Mouse (Mus musculus): ENCODE measurements around the gene Krt36.

The Krt36 gene

DNA sequence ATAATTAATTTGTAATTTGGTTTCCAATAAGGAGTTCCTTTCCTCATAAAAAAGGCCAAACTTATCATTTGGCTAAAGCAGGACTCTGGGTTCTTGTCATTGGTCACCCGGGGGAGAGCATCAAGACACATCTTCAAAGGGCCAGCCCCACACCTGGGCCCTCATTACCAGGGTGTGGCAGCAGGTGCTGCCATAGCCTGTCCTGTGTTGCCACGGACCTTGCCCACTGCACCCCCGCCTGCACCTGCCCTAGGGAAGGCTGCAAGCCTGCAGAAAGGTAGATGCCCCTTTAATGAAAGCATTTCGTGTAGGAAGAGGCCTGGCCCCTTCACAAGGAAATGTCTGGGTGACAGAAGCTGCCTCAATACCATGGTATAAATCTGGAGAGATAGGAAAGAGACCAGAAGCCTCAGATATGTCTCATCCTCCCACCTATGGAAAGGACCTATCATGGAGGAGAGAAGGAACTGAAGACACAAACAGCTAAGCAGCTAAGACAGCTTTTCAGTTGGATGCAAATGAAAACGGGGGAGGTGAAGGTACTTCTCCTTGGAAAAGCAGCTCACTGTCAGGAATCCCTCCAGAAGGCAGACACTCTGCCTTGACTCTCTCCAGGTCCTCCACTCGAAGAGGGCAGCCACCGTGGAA is 16.9 kb downstream of the Krt36 start:
- DNase-seq (ENCODE audit: low read depth), result no peak

DNA sequence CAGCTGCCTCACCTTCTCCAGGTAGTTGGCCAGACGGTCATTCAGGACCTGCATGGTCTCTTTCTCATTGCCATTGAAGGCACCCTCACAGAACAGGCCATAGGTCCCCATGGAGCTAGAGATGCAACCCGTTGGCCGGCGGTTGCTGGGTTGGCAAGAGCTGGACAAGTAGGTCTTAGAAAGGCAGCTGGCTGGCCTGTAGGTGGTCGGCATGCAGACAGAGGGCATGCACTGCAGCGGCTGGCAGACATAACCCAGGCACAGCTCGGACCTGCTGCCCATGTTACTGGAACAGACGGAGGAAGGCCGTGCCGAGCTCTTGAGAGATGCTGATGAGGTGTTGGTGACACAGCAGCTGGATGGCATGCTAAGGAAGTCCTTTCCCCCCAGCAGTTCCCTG is 17.6 kb downstream of the Krt36 start, which contains the start of gene Krt32:
TSS of gene Krt32 (minus strand) at position 366 of the 400 bp plus-strand sequence.
- no peak for DNase-seq (ENCODE audit: low read depth)

DNA sequence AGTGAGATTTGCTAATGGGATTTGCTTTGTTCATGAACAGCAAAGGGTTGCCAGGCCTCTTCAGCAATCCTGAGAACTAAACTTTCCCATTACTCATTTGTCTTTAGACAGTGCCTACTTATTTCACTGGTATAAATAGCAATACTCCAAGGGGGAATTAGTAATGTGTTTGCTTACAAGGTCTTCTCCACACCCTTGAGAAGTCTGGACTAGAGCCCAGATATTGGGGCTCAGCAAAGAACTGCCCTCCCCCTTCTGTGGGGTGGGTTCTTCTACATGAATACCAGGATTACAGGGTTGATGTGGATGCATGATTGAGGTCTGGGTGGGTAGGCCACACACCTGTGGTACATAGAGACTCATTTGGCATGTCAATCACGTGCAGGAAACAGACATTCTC is 31.6 kb downstream of the Krt36 start:
- no peak for DNase-seq (ENCODE audit: low read depth)

DNA sequence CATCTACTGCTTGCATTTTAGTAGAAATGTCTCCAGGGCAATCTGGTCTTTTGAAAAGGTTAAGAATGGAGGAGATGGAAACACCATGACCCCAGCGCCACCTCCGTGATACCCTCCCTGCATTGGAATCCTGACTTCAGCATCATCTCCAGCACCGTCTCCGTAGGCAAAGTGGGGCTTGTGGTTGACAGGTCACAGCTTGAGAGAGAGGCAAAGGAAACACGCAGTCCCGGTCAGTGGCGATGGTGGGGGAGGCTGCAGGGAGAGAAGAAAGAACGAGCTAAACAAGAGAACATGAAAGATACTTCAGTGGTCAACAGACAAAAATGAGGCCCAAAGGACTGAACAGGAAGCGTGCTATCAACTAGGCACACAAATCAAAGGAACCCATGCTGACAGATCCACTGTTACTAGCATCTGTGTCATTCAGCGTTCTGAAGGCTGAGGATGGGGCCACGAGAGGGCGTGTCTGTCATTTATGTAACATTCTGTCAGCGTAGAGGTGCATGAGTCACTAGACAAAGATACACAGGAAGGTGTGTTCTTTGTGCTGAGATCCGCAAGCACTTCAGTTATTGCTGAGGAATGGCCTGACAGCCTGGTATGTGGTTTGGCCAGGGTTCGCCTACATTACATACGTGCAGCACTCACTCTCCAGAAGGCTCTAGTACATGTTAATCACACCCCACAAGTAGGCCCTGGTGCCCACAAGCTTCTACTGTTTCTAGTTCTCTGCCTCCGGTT is 38.0 kb downstream of the Krt36 start:
- DNase-seq (ENCODE audit: low read depth), result peak; percentile 13

DNA sequence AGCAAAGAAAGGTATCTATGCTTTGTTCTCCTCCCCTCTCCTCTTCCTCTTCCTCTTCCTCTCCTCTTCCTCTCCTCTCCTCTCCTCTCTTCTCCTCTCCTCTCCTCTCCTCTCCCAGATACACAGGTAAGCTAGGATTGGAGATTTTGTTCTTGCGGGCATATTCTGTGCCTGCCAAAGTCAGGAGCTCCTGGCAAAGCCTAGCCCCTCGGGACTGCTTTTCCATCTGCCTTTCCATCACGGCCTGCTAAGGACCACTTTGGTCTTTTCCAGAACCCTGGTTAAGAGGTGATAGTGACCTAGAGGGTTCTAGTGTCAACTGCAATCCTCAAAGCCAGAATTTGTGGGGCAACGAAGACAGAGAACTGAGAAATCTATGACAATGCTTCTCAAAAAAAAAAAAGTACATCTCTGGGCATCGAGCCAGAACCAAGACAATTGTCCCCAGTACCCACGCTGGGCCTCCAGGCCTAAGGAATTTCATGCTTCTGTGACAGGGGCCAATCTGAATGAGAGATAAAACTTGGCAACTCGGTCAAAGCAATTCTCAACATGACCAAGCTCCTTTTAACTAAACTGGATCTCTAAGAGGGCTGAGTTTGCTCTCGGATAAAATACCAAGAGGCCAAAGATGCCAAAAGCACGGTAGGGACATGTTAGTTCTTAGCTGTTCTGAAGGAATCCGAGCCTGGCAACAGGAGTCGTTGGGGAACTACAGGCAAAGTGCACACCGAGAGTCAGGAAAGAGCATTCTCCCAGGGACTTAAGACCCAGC is 39.0 kb downstream of the Krt36 start:
- no peak for DNase-seq (ENCODE audit: low read depth)

DNA sequence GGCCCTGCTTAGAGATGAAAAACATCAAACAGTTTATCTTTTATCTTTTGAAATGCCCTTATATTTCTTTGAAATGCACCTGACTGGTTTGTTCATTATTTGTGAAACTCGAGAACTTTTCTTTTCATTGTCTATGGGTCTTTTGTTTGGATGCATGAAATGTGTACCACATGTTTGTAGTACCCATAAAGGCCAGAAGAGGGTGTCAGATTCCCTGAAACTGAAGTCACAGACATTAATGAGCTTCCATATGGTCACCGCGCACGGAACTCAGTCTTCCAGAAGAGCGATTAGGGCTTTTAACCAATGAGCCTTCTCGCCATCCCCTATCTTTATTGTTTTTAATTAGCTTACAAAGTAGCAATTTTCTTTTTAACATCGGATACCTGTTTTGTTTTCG is 46.6 kb downstream of the Krt36 start:
- peak; percentile 6 for DNase-seq (ENCODE audit: low read depth)

DNA sequence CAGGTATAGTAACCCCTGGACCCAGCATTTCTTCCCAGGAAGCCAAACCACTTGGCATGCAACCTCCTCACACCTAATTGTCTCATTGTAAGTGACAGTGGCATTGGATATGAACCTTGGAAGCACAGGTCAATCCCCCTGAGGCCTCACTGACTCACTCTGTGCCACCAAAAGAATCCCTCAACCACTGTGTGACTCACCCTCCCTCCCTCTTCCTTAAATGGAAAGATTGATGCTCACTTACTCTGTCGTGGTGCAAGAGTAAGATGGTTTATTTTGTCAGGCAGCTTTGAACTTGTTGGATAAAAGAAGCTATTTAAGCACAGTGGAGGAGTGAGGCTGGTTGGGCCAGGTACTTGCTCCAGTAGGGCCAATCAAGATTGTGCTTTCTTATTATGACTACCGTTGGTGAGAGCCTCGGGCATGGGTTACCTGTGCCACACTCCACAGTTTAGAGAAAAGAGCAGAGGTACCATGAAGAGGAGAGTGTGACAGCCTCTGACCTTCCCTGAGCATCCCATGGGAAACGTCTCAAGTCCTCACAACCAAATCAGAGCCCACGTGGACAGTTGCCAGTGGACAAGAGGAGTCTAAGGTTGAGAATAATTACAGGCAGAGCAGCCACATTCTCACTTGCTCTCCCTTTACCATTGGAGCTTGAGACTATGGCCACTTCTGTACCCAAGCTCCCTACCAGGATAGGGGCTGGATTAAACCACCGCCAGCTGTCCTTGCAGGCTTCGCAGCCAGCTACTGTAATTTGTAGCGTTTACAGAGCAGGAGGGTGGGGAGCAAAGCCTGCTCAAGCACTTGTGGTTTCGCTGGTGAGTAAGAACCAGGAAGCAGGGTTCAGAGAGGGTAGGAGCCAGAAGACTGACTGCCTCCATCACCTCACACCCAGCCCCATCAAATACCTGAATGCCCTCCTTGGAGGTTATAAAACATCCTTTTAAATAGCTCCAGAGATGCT is 49.5 kb downstream of the Krt36 start:
- peak; percentile 50 for DNase-seq (ENCODE audit: low read depth)

Measured in 416B (cell line).